ENCODE assay signal across 9 mouse cellular contexts in genomic region chr14:55102253-55102785, GRCm38 (mm10). TPM values are rescaled to one million over a fixed set of nuclear protein-coding genes. Genes with fewer than 3 reads are reported as not detected.
"Had no signal": no experiment of that assay in that cellular context is flagged by ENCODE, and none has a peak within 500 bp of the region (broad histone marks: within the 10 kb centered on the region; RNA-seq: fewer than 3 reads in every experiment).

No protein-coding gene starts in this region.

- H3K9me3 ChIP-seq: kidney, embryonic 15.5 days; limb, embryonic 13.5 days; midbrain, embryonic 10.5 days; neural tube, embryonic 13.5 days had no signal

- DNase-seq: right cerebral cortex, postnatal 14 days; thymus, adult 18-20 months had no signal

- H3K4me3 ChIP-seq: kidney, embryonic 15.5 days; limb, embryonic 13.5 days; midbrain, embryonic 10.5 days; neural tube, embryonic 13.5 days had no signal

- H3K27ac ChIP-seq: kidney, embryonic 15.5 days; limb, embryonic 13.5 days; liver, embryonic 14.5 days; midbrain, embryonic 10.5 days; neural tube, embryonic 13.5 days had no signal

- H3K9ac ChIP-seq: kidney, embryonic 15.5 days; limb, embryonic 13.5 days; liver, embryonic 14.5 days had no signal

- H3K4me2 ChIP-seq: kidney, embryonic 15.5 days; limb, embryonic 13.5 days; neural tube, embryonic 13.5 days had no signal

- H3K27me3 ChIP-seq: kidney, embryonic 15.5 days; neural tube, embryonic 13.5 days had no signal

RNA-seq across cellular contexts. Expression of gene Jph4, which starts 14.4 kb away (rescaled TPM):
- total RNA-seq: liver, adult 2 months; monocyte, adult 5-6 weeks had no signal
- polyA plus RNA-seq: liver, adult 2 months had no signal
